Mouse (Mus musculus) ES-E14 (cell line): ENCODE results near the gene Gm7347.
"Not testable (repeated sequence)": the region's sequence is repeated elsewhere in the genome, so short reads cannot be mapped to it uniquely, and the experiment has no call there.

ENCODE experiments used
- HCFC1 ChIP-seq: IDR thresholded peaks from 2 replicates; pipeline ENCODE4 v1.6.1; 2012; ENCODE audit warnings: low read length, inconsistent platforms, borderline replicate concordance; ENCODE audit not compliant: insufficient read depth
- ZNF384 ChIP-seq: IDR thresholded peaks from 2 replicates; pipeline ENCODE4 v1.6.1; 2012; ENCODE audit warnings: low read depth, low read length, inconsistent platforms

- TF ChIP-seq HCFC1, ZNF384: not testable (repeated sequence)
These were observed 30.8 kb upstream of the Gm7347 start, which contains the start of gene Gm10471 for GRCm38 (mm10) chr5:26089191-26089590.
